Mouse (Mus musculus): Measurements from ENCODE around the gene Anxa2.

Anxa2 gene

DNA sequence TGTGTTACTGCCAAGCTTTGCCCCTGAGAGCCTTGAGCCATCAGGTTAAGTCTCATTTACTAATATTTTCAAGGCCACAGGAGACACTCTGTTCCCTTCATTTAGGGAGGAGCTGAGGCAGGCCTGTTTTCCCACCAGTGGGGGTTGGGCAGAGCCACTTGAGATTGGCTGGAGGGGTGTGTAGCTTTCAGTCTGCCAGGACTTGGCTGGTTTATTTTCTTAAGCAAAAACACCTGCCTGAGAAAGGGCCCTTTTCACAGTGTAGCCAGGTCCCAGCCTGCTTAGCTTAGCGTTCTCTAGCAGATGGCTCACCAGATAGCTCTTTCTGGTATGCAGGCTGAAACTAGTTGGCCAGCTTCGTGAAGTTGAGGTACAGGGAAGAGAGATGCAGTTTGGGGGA, 5.6 kb downstream of the Anxa2 start:
- peak in 1 of 2 experiments; percentile 39 for DNase-seq (ENCODE audit: low spot score in 2 of 2)

DNA sequence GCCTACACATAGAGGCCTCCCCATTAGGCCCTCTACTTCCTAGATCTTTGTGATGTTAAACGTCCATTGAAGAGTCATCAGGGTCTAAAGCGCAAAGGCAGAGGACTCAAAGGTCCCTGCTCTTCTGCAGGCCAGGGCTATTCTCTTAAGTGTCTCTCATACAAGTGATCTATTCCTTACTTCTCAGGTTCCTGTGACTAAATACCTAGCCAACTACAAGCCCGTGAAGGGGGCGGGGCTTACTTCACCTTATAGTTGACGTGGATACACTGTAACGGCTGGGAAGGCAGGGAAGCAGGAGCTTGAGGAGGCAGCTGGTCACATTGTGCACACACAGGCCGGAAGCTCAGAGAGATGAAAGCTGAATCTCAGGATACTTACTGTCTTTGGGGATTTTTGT, 6.5 kb downstream of the Anxa2 start:
- DNase-seq (ENCODE audit: low spot score in 2 of 2): no peak

DNA sequence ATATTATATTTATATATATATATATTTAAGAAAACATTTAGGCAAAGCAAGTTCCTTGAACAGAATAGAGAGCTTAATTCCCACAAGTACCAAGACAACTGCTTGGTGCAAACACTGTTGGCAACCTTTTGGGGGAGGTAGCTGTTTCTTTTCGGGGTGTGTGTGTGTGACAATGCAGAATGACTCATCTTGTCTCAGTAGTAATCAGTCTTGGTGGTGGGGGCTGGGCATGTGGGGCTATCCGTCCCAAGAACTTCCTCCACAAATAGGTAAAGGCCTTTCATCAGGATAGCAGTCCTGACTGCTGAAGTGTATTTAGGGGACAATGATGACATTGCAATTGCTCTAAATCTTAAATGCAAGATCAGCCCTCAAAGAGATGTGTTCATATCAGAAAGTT, 9.6 kb downstream of the Anxa2 start:
- no peak for DNase-seq (ENCODE audit: low spot score in 2 of 2)

DNA sequence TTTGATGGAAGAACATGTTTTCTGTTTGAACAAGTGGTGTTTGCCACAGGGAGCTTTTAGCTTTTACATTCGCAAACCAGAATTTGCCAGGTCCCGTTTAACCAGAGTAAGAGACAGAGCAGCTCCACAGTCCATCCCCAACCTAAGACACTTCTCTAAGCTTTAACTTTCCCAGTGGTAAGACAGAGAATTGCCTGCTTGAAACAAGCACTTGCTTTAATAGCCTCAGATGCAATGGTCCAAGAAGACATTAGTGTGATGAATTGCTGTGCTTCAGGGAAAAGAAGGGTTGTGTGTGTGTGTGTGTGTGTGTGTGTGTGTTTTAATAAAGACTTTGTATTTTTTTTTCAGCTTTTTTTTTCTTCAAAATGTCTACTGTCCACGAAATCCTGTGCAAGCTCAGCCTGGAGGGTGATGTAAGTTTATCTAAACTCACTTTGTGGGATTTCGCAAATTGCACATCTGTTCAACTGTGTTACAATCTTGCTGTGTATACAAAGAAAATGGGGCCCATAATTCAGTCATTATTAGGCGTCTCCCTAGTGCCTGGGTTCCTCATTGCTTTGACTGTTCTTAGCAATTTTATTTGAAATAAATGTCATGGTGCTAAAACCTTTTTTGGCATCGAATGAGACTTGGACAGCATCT, 10.8 kb downstream of the Anxa2 start:
- peak in 1 of 2 experiments; percentile 13 for DNase-seq (ENCODE audit: low spot score in 2 of 2)

DNA sequence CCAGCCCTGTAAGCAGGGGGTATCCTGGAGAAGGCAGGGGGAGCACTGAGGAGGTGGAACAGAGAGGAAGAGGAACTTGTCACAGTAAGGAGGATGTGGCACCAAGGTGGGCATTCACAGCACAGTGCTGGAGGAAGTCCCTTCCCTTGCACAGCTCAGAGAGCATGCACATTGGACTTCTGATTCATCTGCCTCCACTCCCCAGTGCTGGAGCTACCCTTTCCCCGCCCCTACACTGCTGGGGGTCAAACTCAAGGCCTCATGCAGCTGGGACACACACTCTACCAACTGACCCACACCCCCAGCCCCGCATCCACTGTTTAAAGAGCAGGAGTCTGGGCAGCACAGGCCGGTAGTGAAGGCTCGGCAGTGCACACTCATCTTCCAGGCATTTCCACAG, 12.7 kb downstream of the Anxa2 start:
- DNase-seq (ENCODE audit: low spot score in 2 of 2): no peak

DNA sequence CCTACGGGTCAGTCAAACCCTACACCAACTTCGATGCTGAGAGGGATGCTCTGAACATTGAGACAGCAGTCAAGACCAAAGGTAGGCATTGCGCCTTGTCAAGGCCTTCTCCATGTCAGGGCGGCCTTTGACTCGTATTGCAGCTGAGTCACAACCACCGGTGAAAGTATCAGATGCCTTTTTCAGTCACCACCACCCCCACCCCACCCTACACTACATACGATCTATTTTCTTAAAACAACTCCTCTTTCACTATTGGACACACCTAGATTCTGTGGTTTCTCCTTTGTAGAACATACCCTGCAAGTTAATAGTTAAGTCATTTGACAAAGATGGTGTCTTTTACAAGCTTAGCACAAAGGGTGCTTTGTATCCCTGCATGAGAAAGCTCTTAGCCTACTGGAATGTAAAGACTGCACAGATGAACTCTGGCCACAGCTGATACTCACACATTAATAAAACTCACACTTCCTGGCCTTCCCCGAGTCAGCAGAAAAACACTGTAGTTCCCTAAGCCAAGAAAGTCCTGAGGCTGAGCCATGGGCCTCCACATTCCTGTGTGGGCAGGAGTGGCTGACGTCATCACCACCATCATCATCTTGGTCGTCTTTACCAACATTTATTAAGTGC, 14.0 kb downstream of the Anxa2 start:
- DNase-seq (ENCODE audit: low spot score in 2 of 2): no peak

DNA sequence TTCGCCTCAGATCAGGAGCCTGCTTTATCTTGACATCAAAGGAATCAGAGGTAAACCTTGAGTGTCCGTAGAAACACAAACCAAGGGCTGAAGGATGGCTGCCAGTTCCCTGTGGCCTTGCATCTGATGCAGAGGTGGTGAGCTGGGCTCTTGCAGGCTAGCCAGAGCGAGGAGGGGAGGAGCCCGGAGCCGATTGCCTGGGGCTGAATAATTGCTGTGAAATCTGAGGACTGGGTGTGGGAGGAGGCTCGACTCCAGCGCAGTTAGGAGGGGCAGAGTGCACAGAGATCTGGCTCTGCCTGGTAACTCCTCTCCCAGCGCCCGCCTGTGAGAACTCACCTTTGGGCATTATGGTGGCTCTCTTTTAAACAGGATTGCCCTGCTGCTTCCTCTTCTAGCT, 15.6 kb downstream of the Anxa2 start:
- peak in 1 of 2 experiments; percentile 29 for DNase-seq (ENCODE audit: low spot score in 2 of 2)

DNA sequence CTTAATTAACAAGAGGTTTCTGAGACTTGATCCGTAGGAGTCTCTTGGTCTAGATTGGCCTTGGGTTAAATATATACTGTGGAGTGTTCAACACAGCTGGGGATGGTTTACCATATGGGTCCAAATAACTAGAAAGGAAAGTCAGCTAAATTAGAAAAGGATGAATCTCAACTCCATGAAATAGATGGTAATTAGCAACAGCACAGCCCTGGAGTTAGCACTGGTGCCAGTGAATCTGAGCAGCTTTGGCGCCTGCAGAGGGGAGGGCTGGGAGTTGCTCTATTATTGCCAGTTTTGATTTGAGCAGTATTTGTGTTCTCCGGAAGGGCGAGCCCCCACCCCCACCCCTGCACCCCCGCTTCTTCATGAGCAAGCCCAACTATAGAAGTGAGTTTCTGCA, 16.9 kb downstream of the Anxa2 start:
- peak in 1 of 2 experiments; percentile 11 for DNase-seq (ENCODE audit: low spot score in 2 of 2)

DNA sequence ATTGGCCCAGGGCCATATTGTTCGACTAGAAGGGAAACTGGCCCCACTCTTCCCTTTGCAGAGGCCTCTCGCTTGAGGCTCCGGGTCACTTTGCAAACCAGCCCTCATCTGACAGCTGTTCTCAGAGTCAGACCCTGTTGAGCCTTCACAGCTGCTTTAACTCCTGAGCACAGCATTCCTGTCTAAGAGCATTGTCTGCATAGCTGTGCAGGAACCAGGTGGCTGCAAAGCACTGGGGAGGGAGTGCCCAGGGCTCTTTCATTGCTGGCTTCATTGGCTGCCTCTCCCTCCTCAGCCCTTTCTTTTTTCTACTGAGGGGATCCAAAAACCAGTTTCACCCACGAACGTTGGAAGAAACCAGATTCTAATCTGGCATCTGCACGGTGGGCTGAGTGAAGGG, 17.5 kb downstream of the Anxa2 start:
- peak in 1 of 2 experiments; percentile 27 for DNase-seq (ENCODE audit: low spot score in 2 of 2)

DNA sequence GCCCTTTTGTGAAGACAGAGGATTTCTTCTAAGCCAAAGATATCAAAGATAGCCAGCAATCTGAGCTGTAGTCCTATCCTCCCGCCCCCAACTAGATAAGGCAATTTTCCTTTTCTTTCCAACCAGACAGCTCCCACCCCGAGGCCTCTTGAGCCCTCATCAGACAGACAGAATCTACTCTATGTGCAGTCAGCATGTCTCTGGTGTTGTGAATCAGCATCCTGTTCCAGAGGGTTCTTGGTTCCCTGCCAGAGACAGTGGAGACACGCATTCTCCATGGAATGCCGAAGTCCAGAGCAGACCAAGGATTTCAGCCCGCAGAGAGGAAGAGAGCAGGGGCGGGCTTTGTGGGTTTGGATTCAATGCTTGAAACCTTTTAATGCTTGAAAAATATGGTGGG, 19.3 kb downstream of the Anxa2 start:
- peak; percentile 82 to 86 for DNase-seq (ENCODE audit: low spot score in 2 of 2)

DNA sequence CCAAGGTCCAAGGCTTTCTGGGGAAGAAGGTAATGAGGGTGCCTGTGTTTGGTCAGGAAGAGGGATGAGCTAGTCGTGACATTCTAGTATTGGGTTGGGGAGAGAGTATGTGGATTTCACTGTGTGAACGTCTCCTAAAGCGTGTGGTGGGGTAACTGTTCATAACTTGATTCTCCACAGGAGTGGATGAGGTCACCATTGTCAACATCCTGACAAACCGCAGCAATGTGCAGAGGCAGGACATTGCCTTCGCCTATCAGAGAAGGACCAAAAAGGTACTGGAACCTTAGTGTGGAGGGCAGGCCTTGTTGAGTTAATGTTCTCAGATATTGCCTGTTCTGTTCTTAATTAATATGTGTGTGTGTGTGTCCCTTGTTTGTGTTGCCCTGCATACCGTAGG, 22.5 kb downstream of the Anxa2 start:
- DNase-seq (ENCODE audit: low spot score in 2 of 2): no peak

DNA sequence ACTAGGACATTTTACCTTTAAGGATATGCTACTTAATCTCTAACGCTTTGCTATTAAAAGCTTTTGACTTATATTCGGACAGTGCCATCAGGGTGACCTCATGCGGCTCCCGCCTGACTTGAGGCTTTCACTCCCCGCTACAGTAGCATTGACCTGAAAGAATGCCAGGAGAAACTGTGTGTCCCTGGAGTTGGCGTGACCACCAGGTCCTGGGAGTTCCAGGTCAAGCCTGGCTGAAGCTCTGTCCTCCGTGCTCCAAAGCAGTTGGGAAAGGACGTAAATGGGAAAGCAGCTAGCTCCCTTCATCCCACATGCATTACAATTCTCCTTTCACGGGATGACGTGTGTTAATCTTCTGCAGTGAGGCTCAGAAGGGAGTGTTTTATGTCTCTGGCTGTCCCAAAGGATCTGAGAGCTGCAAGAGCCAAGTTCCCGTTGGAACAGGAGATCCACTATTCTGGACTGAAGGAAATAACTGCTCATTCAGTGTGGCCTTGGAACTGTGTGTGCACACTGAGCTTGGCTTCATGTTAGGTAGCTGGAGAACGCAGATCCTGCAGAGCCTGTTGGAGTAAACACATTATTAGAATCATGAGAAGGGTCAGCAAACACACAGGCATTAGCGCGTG, 23.9 kb downstream of the Anxa2 start:
- DNase-seq (ENCODE audit: low spot score in 2 of 2): peak; percentile 69 to 82

DNA sequence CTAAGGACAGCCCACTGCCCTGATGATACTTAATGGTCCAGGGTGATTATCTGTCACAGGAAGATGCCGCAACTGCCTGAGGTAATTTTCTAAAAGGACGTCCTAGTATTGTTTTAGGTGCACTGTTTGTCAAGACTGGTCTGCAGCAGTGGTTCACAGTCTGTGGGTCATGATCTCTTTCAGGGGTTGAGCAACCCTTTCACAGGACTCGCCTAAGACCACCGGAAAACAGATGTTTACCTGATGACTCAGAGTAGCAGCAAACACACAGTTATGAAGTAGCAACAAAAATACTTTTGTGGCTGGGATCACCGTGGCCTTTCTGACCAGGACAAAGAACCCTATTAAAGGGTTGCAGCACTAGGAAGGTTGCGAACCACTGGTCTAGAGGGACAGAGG, 24.4 kb downstream of the Anxa2 start:
- DNase-seq (ENCODE audit: low spot score in 2 of 2): no peak

DNA sequence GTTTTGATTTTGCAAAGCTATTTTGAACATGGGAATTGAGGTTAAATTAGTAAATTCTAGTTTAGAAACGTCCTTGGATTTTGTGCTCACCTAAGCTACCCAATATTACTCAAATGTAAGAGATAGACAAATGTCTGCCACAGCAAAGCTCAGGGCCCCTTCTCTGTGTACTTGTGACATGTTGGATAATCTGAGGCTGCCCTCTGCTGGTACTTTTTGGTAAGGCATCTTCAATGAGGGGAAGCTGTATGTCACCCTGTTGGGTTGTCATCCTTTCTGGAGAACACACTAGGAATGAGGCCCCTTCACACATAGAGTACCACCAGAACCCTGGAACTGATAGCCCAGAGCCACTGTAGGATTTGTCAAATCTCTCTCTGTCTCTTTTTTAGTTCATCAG, 26.9 kb downstream of the Anxa2 start:
- peak; percentile 60 to 86 for DNase-seq (ENCODE audit: low spot score in 2 of 2)

DNA sequence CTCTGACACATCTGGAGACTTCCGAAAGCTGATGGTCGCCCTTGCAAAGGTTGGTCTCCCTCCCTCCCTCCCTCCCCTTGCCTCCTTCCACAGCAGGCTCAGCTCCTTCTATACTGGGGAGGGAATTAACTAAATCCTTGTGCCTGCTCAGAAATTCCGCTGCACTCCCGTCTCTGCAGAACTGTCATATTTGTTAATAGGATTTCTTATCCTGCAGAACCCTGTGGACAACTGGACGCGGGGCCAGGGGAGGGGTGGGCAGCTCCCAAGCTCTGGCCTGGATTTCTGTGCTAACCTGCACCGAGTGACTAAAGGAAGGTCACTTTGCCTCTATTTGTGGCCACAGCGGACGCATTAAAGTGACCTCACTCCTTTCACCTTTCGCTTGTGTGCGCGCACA, 30.4 kb downstream of the Anxa2 start:
- no peak for DNase-seq (ENCODE audit: low spot score in 2 of 2)

DNA sequence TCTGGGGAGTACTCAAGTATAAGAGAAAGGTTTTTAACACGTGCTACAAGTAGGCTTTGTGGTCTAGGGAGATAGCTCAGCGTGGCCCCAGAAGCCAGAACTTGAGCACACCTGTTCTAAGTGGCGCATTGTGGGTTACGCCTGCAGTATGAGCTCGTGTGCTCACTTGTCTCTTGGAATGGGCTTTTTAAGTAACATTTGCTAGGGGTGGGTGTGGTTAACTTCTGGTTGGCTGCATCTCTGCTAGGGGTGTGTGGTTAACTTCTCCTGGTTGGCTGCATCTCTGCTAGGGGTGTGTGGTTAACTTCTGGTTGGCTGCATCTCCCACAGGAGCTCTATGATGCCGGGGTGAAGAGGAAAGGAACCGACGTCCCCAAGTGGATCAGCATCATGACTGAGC, 32.7 kb downstream of the Anxa2 start:
- no peak for DNase-seq (ENCODE audit: low spot score in 2 of 2)

DNA sequence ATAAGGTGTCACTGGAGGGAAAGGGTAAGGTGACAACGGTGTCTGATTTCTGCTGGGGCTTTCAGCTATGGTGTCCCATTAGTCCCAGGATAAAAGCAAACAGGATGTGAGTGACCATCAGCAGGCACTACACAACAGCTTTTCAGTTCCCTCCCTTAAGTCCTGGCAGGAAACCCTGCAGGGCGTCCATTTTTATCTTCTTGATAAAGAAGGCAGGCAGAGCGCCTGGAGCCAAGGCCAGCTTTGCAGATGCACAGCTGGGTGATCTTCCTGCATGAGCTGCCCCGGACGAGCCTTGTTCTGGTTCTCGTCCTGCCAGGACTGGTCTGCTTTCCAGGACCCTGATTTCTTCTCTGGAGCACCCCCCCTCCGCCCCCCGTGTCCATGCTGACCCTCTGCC, 35.1 kb downstream of the Anxa2 start:
- DNase-seq (ENCODE audit: low spot score in 2 of 2): peak in 1 of 2 experiments; percentile 24

DNA sequence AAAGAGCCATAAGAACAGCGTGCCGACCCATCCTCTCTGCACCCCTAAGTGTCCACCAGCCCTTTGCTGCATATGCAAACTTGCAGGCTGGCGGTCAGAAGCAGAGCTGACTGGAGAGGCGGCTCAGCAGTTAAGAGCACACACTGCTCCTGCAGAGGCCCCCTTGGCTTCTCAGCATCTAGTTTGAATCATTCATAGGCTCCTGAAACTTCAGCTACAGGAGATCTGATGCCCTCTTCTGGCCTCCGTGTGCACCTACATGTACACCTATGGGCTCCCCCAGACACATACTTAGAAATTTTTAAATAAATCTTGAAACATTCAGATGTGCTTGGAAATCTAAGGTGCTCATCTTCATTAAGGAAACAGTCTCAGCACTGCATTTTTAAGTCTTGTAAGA, 35.6 kb downstream of the Anxa2 start:
- DNase-seq (ENCODE audit: low spot score in 2 of 2): no peak

DNA sequence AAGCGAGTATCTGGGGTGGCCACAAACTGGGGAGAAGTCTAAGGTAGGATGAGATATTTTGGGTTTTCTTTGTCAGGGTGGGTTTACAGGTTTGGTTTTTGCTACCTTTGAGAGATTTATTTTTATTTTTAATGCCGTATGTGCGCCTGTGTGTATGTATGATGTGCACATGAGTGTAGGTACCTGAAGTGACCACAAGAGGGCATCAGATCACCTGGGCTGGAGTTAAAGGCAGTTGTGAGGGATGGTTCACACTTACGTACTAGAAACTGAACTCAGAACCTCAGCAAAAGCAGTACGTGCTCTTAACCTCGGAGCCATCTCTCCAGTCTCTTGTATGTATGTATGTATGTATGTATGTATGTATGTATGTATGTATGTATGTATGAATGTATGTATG, 39.4 kb downstream of the Anxa2 start:
- no peak for DNase-seq (ENCODE audit: low spot score in 2 of 2)

DNA sequence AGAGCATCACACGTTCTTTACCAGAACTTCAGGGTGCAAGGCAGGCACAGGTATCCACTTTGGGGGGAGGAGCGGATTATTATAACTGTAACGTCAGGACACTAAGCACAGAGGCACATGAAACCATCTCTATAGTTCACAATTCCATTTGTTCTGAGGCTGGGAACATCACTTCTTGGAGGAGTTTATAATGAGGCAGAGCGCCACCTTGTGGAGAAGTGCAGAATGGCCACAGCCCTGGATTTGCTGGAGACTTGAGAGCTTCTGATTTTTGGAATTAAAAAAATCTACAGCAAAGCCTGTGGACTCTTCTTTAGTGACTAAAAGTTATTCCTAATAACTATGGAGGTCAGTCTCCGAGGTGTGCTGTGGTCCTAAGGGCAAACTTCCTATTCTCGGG, 49.1 kb downstream of the Anxa2 start:
- peak in 1 of 2 experiments; percentile 44 for DNase-seq (ENCODE audit: low spot score in 2 of 2)

DNA sequence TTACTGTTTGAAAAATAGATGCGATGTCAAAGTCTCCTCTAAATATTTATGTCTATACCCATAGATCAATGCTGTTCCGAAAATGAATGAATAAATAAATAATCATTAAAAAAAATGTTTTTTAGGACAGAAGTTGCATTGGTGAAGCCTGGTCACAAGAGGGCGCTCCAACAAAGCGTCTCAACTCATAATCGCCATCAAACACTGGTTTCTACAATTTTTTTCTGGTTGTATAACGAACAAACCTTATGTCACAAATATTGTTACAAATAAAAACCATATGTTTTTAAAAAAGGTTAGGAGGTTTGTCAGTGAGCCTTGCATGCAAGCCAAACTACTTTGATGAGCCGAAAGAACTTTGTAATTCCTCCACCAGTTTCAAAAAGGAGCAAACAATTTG, 52.2 kb downstream of the Anxa2 start:
- DNase-seq (ENCODE audit: low spot score in 2 of 2): no peak

DNA sequence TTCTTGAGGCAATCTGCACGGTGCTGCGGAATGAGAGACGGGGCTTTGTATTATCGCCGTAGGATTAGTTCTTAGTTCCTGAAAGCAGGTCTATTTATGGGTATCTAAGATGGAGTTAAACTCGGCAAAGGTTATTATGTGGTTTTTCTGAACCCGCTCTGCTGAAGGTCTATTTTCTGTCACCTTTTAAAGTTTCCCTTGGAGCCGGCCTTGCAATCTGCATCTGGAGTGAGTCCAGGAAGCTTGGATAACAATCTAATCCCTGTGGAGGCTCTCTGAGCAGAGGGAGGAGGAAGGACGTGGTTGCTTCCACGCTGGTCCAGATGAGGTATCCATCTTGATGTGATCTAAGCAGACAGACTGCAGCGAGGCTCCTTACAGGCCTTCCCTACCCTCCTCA, 53.8 kb downstream of the Anxa2 start:
- no peak for DNase-seq (ENCODE audit: low spot score in 2 of 2)

DNA sequence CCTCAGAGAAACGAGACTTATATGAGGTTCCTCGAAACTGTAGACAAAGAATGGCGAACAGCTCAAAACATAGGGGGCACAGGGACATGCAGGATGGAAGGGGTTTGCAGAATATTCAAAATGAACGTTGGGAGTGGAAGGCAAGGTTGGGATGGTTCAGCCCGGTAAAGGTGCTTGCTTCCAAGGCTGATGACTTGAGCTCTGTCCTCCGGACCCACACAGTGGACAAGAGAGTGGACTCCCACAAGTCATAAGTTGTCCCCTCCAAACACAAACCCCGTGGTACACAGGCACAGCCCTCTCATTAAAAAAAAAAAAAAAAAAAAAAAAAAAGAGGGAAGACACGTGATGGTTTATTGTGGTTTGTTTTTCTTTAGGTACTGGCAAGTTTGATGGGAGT, 54.6 kb downstream of the Anxa2 start:
- DNase-seq (ENCODE audit: low spot score in 2 of 2): no peak

All from heart, adult 9 months (tissue).